Mouse (Mus musculus): Measurements from ENCODE around the gene Cep104. TPM values are rescaled to one million over a fixed set of nuclear protein-coding genes. Genes with fewer than 3 reads are reported as not detected.
A peak's percentile ranks its signal among the peaks of the same experiment; 100 is the strongest.

Gene Cep104
- total and polyA plus RNA-seq, 2 experiments: 3.0 to 3.9 TPM

GRCm38 (mm10) chr4:154023754-154024601 lies 49.0 kb downstream of the Cep104 start:
- Histone ChIP-seq H3K79me2 (ENCODE audit: control insufficient read depth, insufficient read depth, low read length) (no peaks in the 10 kb centered on the region), H3K36me3 (ENCODE audit: control insufficient read depth, insufficient read depth, low read length) (no peaks in the 10 kb centered on the region), H3K9ac (ENCODE audit: low read depth, low read length) (no peak overlapping the region), H3K4me3 (ENCODE audit: insufficient read depth, low read depth, low read length) (no peak overlapping the region), H3K27ac (replicated peaks; ENCODE audit: insufficient read depth, low read depth, low read length) (no peak overlapping the region), H3K27me3 (ENCODE audit: control insufficient read depth, insufficient read depth, low read length) (no peaks in the 10 kb centered on the region), H3K4me1 (ENCODE audit: control insufficient read depth, insufficient read depth, low read length) (peaks cover 6% of the 10 kb centered on the region)
- TF ChIP-seq POLR2A (IDR thresholded peaks at IDR 0.05; ENCODE audit: extremely low read depth, insufficient read depth, low read length) (no peak), CTCF (IDR thresholded peaks at IDR 0.05; ENCODE audit: low read depth, low read length) (no peak)
- peak; percentile 50 for DNase-seq (ENCODE audit: extremely low read depth, low read depth, low spot score)
- WGBS: 35% methylated on average over 8 of the region's 8 CpGs

GRCm38 (mm10) chr4:154024729-154025521 lies 49.9 kb downstream of the Cep104 start:
- no peak overlapping the region for H3K27ac ChIP-seq (replicated peaks; ENCODE audit: insufficient read depth, low read depth, low read length)
- H3K4me3 ChIP-seq (ENCODE audit: insufficient read depth, low read depth, low read length): peak overlapping the region; percentile 86
- H3K4me1 ChIP-seq (ENCODE audit: control insufficient read depth, insufficient read depth, low read length): peaks cover 6% of the 10 kb centered on the region
- TF ChIP-seq CTCF (IDR thresholded peaks at IDR 0.05; ENCODE audit: low read depth, low read length): no peak
- no peaks in the 10 kb centered on the region for H3K36me3 ChIP-seq (ENCODE audit: control insufficient read depth, insufficient read depth, low read length)
- H3K27me3 ChIP-seq (ENCODE audit: control insufficient read depth, insufficient read depth, low read length): no peaks in the 10 kb centered on the region
- 37% methylated on average over 17 of the region's 17 CpGs for WGBS
- DNase-seq (ENCODE audit: extremely low read depth, low read depth, low spot score): no peak
- H3K79me2 ChIP-seq (ENCODE audit: control insufficient read depth, insufficient read depth, low read length): no peaks in the 10 kb centered on the region
- peak overlapping the region; percentile 84 for H3K9ac ChIP-seq (ENCODE audit: low read depth, low read length)

- no peaks in the 10 kb centered on the region for H3K27me3 ChIP-seq (ENCODE audit: control insufficient read depth, insufficient read depth, low read length)
- H3K27ac ChIP-seq (replicated peaks; ENCODE audit: insufficient read depth, low read depth, low read length): peak within 1 kb of the TSS; percentile 17; the same call in 1 of the 2 replicates
- H3K4me1 ChIP-seq (ENCODE audit: control insufficient read depth, insufficient read depth, low read length): peaks cover 6% of the 10 kb centered on the region
- 2% methylated on average over 33 of the region's 33 CpGs for WGBS
- TF ChIP-seq POLR2A (IDR thresholded peaks at IDR 0.05; ENCODE audit: extremely low read depth, insufficient read depth, low read length) (0 out of 2 replicates have a peak, but pooled peaks have one; percentile 25), CTCF (IDR thresholded peaks at IDR 0.05; ENCODE audit: low read depth, low read length) (peak; percentile 70)
- no peaks in the 10 kb centered on the region for H3K79me2 ChIP-seq (ENCODE audit: control insufficient read depth, insufficient read depth, low read length)
- peak; percentile 40 for DNase-seq (ENCODE audit: extremely low read depth, low read depth, low spot score)
- H3K4me3 ChIP-seq (ENCODE audit: insufficient read depth, low read depth, low read length): peak within 1 kb of the TSS; percentile 86
- peak within 1 kb of the TSS; percentile 84 for H3K9ac ChIP-seq (ENCODE audit: low read depth, low read length)
- no peaks in the 10 kb centered on the region for H3K36me3 ChIP-seq (ENCODE audit: control insufficient read depth, insufficient read depth, low read length)
These were observed 50.8 kb downstream of the Cep104 start, which contains the start of gene Smim1 for GRCm38 (mm10) chr4:154025641-154026440. Gene Smim1, minus strand, starts transcription at chr4:154026230.

- H3K36me3 ChIP-seq (ENCODE audit: control insufficient read depth, insufficient read depth, low read length): no peaks in the 10 kb centered on the region
- no peak for DNase-seq (ENCODE audit: extremely low read depth, low read depth, low spot score)
- no peaks in the 10 kb centered on the region for H3K27me3 ChIP-seq (ENCODE audit: control insufficient read depth, insufficient read depth, low read length)
- 17% methylated on average over 2 of the region's 2 CpGs for WGBS
- peaks cover 6% of the 10 kb centered on the region for H3K4me1 ChIP-seq (ENCODE audit: control insufficient read depth, insufficient read depth, low read length)
- no peaks in the 10 kb centered on the region for H3K79me2 ChIP-seq (ENCODE audit: control insufficient read depth, insufficient read depth, low read length)
- peak overlapping the region; percentile 86; the same call in 1 of the 2 replicates for H3K4me3 ChIP-seq (ENCODE audit: insufficient read depth, low read depth, low read length)
- H3K9ac ChIP-seq (ENCODE audit: low read depth, low read length): peak overlapping the region; percentile 84
- no peak overlapping the region for H3K27ac ChIP-seq (replicated peaks; ENCODE audit: insufficient read depth, low read depth, low read length)
- no peak for TF ChIP-seq CTCF (IDR thresholded peaks at IDR 0.05; ENCODE audit: low read depth, low read length)
- no peak for TF ChIP-seq POLR2A (IDR thresholded peaks at IDR 0.05; ENCODE audit: extremely low read depth, insufficient read depth, low read length)
These were observed 51.4 kb downstream of the Cep104 start for GRCm38 (mm10) chr4:154026441-154026761.

GRCm38 (mm10) chr4:154028066-154028465 lies 53.1 kb downstream of the Cep104 start:
- H3K4me3 ChIP-seq (ENCODE audit: insufficient read depth, low read depth, low read length): no peak overlapping the region
- no peak for TF ChIP-seq CTCF (IDR thresholded peaks at IDR 0.05; ENCODE audit: low read depth, low read length)
- H3K79me2 ChIP-seq (ENCODE audit: control insufficient read depth, insufficient read depth, low read length): no peaks in the 10 kb centered on the region
- peaks cover 6% of the 10 kb centered on the region for H3K4me1 ChIP-seq (ENCODE audit: control insufficient read depth, insufficient read depth, low read length)
- H3K27me3 ChIP-seq (ENCODE audit: control insufficient read depth, insufficient read depth, low read length): no peaks in the 10 kb centered on the region
- no peak for DNase-seq (ENCODE audit: extremely low read depth, low read depth, low spot score)
- H3K27ac ChIP-seq (replicated peaks; ENCODE audit: insufficient read depth, low read depth, low read length): no peak overlapping the region
- H3K36me3 ChIP-seq (ENCODE audit: control insufficient read depth, insufficient read depth, low read length): no peaks in the 10 kb centered on the region
- H3K9ac ChIP-seq (ENCODE audit: low read depth, low read length): no peak overlapping the region
- 85% methylated on average over 7 of the region's 7 CpGs for WGBS

Data from liver, adult 2 months (tissue).